Mouse (Mus musculus) neural tube, embryonic 12.5 days (tissue): ENCODE results near the gene Ccser1. TPM values are rescaled to one million over a fixed set of nuclear protein-coding genes. Genes with fewer than 3 reads are reported as not detected.
A peak's percentile ranks its signal among the peaks of the same experiment; 100 is the strongest.

Source experiments
- ATAC-seq: fragments of 200-750 bp; cut with Nextera tagmentation; 2 replicates; pipeline ENCODE4 v1.8.0; 2017; ENCODE audit warnings: low read depth, mild to moderate bottlenecking, moderate TSS enrichment, moderate library complexity; ENCODE audit not compliant: low FRiP score
- H3K27ac ChIP-seq: fragments of 300-500 bp; sonication (generic); 2 replicates; pipeline ENCODE4 v1.5.1; 2016
- H3K27me3 ChIP-seq: fragments of 300-500 bp; sonication (generic); replicated peaks from 2 replicates; pipeline ENCODE4 v1.6.1; 2016; ENCODE audit warnings: mild to moderate bottlenecking
- H3K36me3 ChIP-seq: fragments of 300-500 bp; sonication (generic); 2 replicates; pipeline ENCODE4 v1.6.1; 2016; ENCODE audit warnings: mild to moderate bottlenecking
- H3K4me1 ChIP-seq: fragments of 300-500 bp; sonication (generic); 2 replicates; pipeline ENCODE4 v1.6.1; 2016
- H3K4me2 ChIP-seq: fragments of 300-500 bp; sonication (generic); replicated peaks from 2 replicates; pipeline ENCODE4 v1.6.1; 2016; ENCODE audit warnings: mild to moderate bottlenecking
- H3K4me3 ChIP-seq: fragments of 300-500 bp; sonication (generic); 2 replicates; pipeline ENCODE4 v1.5.1; 2016
- H3K9ac ChIP-seq: fragments of 300-500 bp; sonication (generic); 2 replicates; pipeline ENCODE4 v1.6.1; 2016; ENCODE audit warnings: mild to moderate bottlenecking
- H3K9me3 ChIP-seq: fragments of 300-500 bp; sonication (generic); 2 replicates; pipeline ENCODE4 v1.6.1; 2016; ENCODE audit warnings: mild to moderate bottlenecking
- WGBS: fragments of 180-500 bp; shearing (Covaris S2); methylation state at CpG from one replicate; pipeline ENCODE4 v1.1.7; 2016; 5-methylcytosine and 5-hydroxymethylcytosine counted together
- polyA plus RNA-seq: library from polyadenylated mRNA; unstranded; fragments of >200 nt; fragmentation: Nextera tagmentation; extraction: Ambion mirVana; gene quantifications from 2 replicates; pipeline ENCODE4 v1.2.1, GENCODE M21; 2016

Ccser1 gene
- polyA plus RNA-seq, 1 experiment from 2014 or later: 19.4 TPM

- Histone ChIP-seq H3K36me3 (no peaks in the 10 kb centered on the region), H3K4me3 (peak overlapping the region; percentile 83), H3K9me3 (no peaks in the 10 kb centered on the region), H3K4me1 (no peaks in the 10 kb centered on the region; the same call in 1 of the 2 replicates), H3K27ac (peak overlapping the region; percentile 82), H3K27me3 (0 out of 2 replicates have a peak, but pooled peaks cover 4% of the 10 kb centered on the region), H3K4me2 (peak overlapping the region; percentile 94), H3K9ac (peak overlapping the region; percentile 83)
- under 1% methylated on average over 41 of the region's 42 CpGs for WGBS
- ATAC-seq: peak; percentile 78
These were observed 650 bp downstream of the Ccser1 start for GRCm38 (mm10) chr6:61180756-61181191.

- WGBS: 61% methylated on average over 2 of the region's 2 CpGs
- ATAC-seq: no peak
- H3K4me1 ChIP-seq: no peaks in the 10 kb centered on the region
- no peaks in the 10 kb centered on the region for H3K27me3 ChIP-seq
- no peak overlapping the region for H3K9ac ChIP-seq
- H3K4me3 ChIP-seq: no peak overlapping the region
- no peaks in the 10 kb centered on the region for H3K9me3 ChIP-seq
- no peaks in the 10 kb centered on the region for H3K36me3 ChIP-seq
- H3K27ac ChIP-seq: no peak overlapping the region
- H3K4me2 ChIP-seq: no peak overlapping the region
These were observed 8.9 kb downstream of the Ccser1 start for GRCm38 (mm10) chr6:61189029-61189428.

- Histone ChIP-seq H3K27ac (no peak overlapping the region), H3K9ac (no peak overlapping the region), H3K4me3 (no peak overlapping the region), H3K27me3 (no peaks in the 10 kb centered on the region), H3K4me1 (no peaks in the 10 kb centered on the region), H3K9me3 (no peaks in the 10 kb centered on the region), H3K4me2 (no peak overlapping the region), H3K36me3 (no peaks in the 10 kb centered on the region)
- 77% methylated on average over 13 of the region's 13 CpGs for WGBS
- no peak for ATAC-seq
These were observed 11.7 kb downstream of the Ccser1 start for GRCm38 (mm10) chr6:61191597-61192386.

- H3K9me3 ChIP-seq: no peaks in the 10 kb centered on the region
- no peak overlapping the region for H3K9ac ChIP-seq
- no peak overlapping the region for H3K27ac ChIP-seq
- no peaks in the 10 kb centered on the region for H3K36me3 ChIP-seq
- ATAC-seq: no peak
- H3K4me3 ChIP-seq: no peak overlapping the region
- no peaks in the 10 kb centered on the region for H3K4me1 ChIP-seq
- 37% methylated on average over 1 of the region's 1 CpGs for WGBS
- no peak overlapping the region for H3K4me2 ChIP-seq
- no peaks in the 10 kb centered on the region for H3K27me3 ChIP-seq
These were observed 23.2 kb downstream of the Ccser1 start for GRCm38 (mm10) chr6:61203344-61203743.

- Histone ChIP-seq H3K4me1 (peaks cover 7% of the 10 kb centered on the region; the same call in 1 of the 2 replicates), H3K4me3 (no peak overlapping the region), H3K27ac (no peak overlapping the region), H3K27me3 (no peaks in the 10 kb centered on the region), H3K9me3 (no peaks in the 10 kb centered on the region), H3K4me2 (no peak overlapping the region), H3K9ac (no peak overlapping the region), H3K36me3 (no peaks in the 10 kb centered on the region)
- no peak for ATAC-seq
- 21% methylated on average over 1 of the region's 1 CpGs for WGBS
These were observed 25.9 kb downstream of the Ccser1 start for GRCm38 (mm10) chr6:61206042-61206441.

- H3K4me1 ChIP-seq: peaks cover 7% of the 10 kb centered on the region; the same call in 1 of the 2 replicates
- ATAC-seq: no peak
- H3K36me3 ChIP-seq: no peaks in the 10 kb centered on the region
- H3K27ac ChIP-seq: no peak overlapping the region
- H3K9ac ChIP-seq: no peak overlapping the region
- no peaks in the 10 kb centered on the region for H3K9me3 ChIP-seq
- no peaks in the 10 kb centered on the region for H3K27me3 ChIP-seq
- H3K4me3 ChIP-seq: no peak overlapping the region
- H3K4me2 ChIP-seq: no peak overlapping the region
- 76% methylated on average over 2 of the region's 2 CpGs for WGBS
These were observed 26.5 kb downstream of the Ccser1 start for GRCm38 (mm10) chr6:61206619-61207018.

GRCm38 (mm10) chr6:61210061-61210737 lies 30.1 kb downstream of the Ccser1 start:
- 57% methylated on average over 4 of the region's 4 CpGs for WGBS
- Histone ChIP-seq H3K36me3 (no peaks in the 10 kb centered on the region), H3K4me1 (peaks cover 7% of the 10 kb centered on the region; the same call in 1 of the 2 replicates), H3K4me2 (no peak overlapping the region), H3K9me3 (no peaks in the 10 kb centered on the region), H3K4me3 (no peak overlapping the region), H3K27me3 (no peaks in the 10 kb centered on the region), H3K9ac (no peak overlapping the region), H3K27ac (no peak overlapping the region)
- 0 out of 2 replicates have a peak, but pooled peaks have one; percentile 38 for ATAC-seq

- no peak overlapping the region for H3K27ac ChIP-seq
- H3K27me3 ChIP-seq: no peaks in the 10 kb centered on the region
- no peak overlapping the region for H3K4me3 ChIP-seq
- ATAC-seq: no peak
- H3K9ac ChIP-seq: no peak overlapping the region
- H3K9me3 ChIP-seq: no peaks in the 10 kb centered on the region
- H3K36me3 ChIP-seq: no peaks in the 10 kb centered on the region
- H3K4me2 ChIP-seq: no peak overlapping the region
- WGBS: 47% methylated on average over 8 of the region's 8 CpGs
- no peaks in the 10 kb centered on the region for H3K4me1 ChIP-seq
These were observed 35.6 kb downstream of the Ccser1 start for GRCm38 (mm10) chr6:61215705-61216104.

GRCm38 (mm10) chr6:61216514-61216913 lies 36.4 kb downstream of the Ccser1 start:
- WGBS: 88% methylated on average over 1 of the region's 1 CpGs
- no peak overlapping the region for H3K27ac ChIP-seq
- no peaks in the 10 kb centered on the region for H3K9me3 ChIP-seq
- no peak overlapping the region for H3K4me2 ChIP-seq
- no peak overlapping the region for H3K9ac ChIP-seq
- H3K4me3 ChIP-seq: no peak overlapping the region
- ATAC-seq: no peak
- no peaks in the 10 kb centered on the region for H3K27me3 ChIP-seq
- no peaks in the 10 kb centered on the region for H3K4me1 ChIP-seq
- no peaks in the 10 kb centered on the region for H3K36me3 ChIP-seq

- Histone ChIP-seq H3K27ac (no peak overlapping the region), H3K9ac (no peak overlapping the region), H3K27me3 (no peaks in the 10 kb centered on the region), H3K4me2 (no peak overlapping the region), H3K4me1 (no peaks in the 10 kb centered on the region), H3K4me3 (no peak overlapping the region), H3K9me3 (no peaks in the 10 kb centered on the region), H3K36me3 (no peaks in the 10 kb centered on the region)
- 83% methylated on average over 2 of the region's 2 CpGs for WGBS
- ATAC-seq: no peak
These were observed 37.6 kb downstream of the Ccser1 start for GRCm38 (mm10) chr6:61217717-61218116.

GRCm38 (mm10) chr6:61223563-61223962 lies 43.4 kb downstream of the Ccser1 start:
- H3K27me3 ChIP-seq: no peaks in the 10 kb centered on the region
- 84% methylated on average over 2 of the region's 2 CpGs for whole genome bisulfite sequencing
- ATAC-seq: no peak

GRCm38 (mm10) chr6:61225302-61225701 lies 45.2 kb downstream of the Ccser1 start:
- Histone ChIP-seq H3K4me1 (no peaks in the 10 kb centered on the region), H3K4me2 (no peak overlapping the region), H3K9ac (no peak overlapping the region), H3K27me3 (no peaks in the 10 kb centered on the region), H3K27ac (no peak overlapping the region), H3K36me3 (no peaks in the 10 kb centered on the region), H3K9me3 (no peaks in the 10 kb centered on the region), H3K4me3 (no peak overlapping the region)
- no peak for ATAC-seq

More at GRCm38 (mm10) chr6:61223563-61223962, 43.4 kb downstream of the Ccser1 start:
- no peak overlapping the region for H3K27ac ChIP-seq
- H3K9ac ChIP-seq: no peak overlapping the region
- no peaks in the 10 kb centered on the region for H3K9me3 ChIP-seq
- H3K4me1 ChIP-seq: no peaks in the 10 kb centered on the region
- no peaks in the 10 kb centered on the region for H3K36me3 ChIP-seq
- H3K4me2 ChIP-seq: no peak overlapping the region
- H3K4me3 ChIP-seq: no peak overlapping the region
